Mouse (Mus musculus) monocyte, adult 5-6 weeks (primary cell): ENCODE measurements at regions not wholly inside any gene's neighbourhood (a gene's known extent, or its start where the extent isn't known, plus 50 kb on each side); places are given as distances from the start of the nearest gene placed in this dataset.

Source experiments
- ATAC-seq: fragments of 153-309, 156-312 bp; replicated peaks from 2 replicates; pipeline ENCODE4 v1.8.0; 2017; ENCODE audit warnings: mild to moderate bottlenecking; ENCODE audit not compliant: low TSS enrichment, insufficient number of reproducible peaks, severe bottlenecking, poor library complexity, low FRiP score

DNA sequence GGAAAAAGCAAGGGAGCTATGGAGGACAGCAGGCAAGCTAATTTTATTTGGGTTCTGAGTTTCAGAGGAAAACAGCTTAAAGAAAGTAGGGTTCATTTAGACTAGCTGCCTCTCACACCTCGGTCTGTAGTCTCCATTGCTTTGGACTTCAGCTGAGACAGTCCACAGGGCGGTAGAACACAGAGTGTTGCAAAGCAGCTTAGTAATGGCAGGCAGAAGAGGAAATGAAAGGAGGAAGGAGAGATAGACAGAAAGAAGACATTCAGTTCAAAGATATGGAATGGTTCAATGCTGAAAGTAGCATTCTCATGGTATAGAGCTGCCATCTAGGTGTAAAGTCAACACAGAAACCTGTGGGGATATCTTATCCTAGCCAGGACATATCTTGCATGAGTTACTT, 396.6 kb upstream of the Atp2b1 start:
- no peak for ATAC-seq

DNA sequence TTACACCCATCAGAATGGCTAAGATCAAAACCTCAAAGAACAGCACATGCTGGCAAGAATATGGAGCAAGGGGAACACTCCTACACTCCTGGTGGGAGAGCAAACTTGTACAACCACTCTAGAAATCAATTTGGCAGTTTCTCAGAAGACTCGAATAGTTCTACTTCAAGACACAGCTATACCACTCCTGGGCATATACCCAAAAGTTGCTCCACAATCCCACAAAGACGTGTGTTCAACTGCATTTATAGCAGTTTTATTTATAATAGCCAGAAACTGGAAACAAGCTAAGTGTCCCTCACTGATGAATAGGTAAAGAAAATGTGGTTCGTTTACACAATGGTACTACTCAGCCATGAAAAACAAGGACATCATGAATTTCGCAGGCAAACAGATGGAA, 384.6 kb upstream of the Atp2b1 start:
- ATAC-seq: no peak

DNA sequence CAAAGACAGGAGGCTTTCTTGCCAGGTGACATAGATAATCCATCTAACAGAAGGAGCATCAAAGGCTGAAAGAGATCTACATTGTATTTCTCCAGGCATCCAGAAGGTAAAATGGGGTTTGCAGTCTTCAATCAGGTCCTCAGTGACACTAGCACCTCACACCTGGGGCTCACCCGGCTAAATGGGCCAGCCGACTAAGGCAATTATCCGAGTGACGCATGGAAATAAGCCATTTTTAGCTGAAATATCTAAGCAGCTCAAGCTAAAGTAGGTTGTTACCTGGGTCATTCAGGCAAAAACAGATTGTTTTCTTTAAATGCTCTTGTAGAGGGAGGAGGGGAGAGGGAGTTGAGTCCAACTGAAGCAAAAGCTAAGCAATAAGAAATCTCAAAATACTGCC, 382.8 kb upstream of the Atp2b1 start:
- no peak for ATAC-seq

DNA sequence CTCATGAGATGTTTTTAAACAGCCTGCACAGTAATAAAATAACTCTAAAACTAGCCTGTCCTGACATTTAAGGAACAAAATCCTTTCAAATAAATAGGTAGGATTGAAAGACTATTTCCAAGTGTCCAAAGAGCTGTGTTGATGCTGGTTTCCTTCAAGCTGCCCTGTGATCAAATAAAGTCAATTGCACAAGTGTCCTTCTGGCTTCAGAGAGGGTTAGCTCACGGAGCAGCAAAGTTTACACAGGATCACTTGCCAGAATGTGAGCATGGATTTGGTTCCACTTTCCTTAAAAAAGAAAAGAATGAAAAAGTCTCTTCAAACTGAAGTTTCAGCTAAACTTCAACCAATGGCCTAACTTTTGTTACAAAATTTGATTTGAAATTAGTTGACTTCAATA, 375.5 kb upstream of the Atp2b1 start:
- no peak for ATAC-seq

DNA sequence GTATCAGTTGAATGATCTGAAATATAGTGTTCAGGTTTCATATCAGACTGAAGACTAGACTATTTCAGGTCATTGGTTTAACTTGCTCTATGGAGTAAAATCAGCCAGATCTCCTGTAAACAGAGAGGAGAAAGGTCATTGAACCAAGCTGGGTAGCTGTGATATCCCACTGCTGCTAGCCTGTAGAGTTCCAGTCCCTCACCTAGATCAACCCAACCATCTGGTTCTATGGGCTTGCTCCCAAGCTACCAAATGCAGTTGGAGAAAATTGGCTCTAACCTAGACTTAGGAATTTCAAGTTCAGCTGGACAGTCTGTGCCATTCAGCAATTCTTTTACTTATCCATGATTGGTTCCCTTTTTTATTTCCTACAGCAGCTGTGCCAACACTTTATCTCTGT, 373.1 kb upstream of the Atp2b1 start:
- no peak for ATAC-seq

DNA sequence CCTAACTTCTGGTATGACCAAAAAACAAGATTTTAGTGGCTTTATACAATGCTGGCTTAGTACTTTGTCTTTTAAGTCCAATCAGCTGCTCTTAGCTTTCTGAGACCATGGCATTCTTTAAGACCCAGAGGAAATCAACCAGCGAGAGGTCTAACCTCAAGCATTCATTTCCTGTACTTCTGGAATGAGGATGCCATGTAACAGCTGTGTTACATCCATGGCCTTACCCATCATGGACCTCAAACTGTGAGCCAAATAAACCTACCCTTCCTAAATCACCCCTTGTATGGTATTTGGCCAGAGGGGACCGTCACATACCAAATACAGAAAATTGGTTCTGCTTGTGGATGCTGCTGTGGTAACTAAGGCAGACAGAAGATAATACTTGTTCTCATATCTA, 372.1 kb upstream of the Atp2b1 start:
- ATAC-seq: no peak

DNA sequence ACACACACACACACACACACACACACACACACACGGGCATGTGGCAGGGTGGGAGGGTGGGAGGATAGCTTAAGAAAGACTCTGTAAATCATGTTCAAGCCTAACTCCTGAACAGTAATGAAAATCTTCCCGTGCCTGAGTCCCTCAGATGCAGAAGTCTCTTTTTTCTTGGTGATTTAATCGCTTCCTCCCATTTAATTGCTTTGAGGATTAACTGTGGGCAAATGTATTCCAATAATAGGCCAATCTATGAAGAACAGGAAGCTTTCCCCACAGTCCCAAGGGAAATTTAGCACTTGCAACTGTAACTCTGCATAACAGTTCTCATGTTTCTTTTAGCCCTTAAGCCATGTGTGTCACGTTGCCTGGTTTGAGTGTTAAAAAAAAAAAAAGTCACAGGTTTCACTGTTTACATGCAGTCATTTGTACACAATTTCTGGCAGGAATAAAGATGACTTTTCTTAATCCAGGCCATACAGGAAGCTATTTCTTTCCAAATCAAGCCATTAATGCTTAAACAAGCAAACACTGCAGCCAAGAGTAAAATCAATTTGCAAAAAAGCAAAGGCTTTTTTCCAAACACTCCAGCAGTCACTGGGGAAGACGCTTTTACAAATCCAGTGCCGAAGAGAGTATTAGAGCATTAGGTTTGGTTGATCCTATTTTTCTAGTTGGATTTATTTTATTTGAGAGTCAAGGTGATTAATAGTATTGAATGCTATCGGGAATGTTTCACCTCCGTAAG, 370.8 kb upstream of the Atp2b1 start:
- ATAC-seq: no peak

DNA sequence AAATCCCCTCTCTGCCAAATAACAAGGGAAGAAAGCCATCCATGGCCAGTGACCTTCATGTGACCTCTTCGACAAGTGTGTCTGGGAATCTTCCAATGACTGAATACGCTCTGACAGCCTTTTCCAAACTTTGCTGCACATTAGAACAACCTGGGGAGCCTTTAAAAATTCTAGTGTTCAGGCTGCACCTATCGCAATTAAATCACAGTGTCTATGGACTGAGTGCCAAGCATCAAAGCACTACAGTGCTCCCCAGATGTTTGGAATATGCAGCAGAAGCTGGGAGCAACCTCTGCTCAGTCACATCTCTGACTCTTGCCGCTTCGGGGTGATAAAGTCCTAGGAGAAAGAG, 370.2 kb upstream of the Atp2b1 start:
- ATAC-seq: no peak

DNA sequence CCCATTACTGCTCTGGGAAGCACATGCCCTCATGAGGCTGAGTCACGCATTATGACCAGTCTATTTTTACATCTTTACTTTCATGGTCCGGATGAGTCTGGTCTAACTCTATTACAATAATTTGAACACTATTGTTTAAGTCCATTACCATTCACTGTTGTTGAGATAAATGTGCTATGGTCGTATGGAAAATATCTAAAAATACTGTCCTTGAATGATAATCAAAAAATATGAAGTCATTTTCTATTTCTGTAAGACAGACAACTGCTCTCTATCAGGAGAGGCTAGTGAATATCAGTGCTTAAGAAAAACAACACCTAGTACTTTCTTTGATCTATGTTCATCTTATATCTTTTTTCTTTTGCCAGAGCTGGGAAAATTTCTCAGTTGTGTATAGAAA, 359.6 kb upstream of the Atp2b1 start:
- no peak for ATAC-seq

DNA sequence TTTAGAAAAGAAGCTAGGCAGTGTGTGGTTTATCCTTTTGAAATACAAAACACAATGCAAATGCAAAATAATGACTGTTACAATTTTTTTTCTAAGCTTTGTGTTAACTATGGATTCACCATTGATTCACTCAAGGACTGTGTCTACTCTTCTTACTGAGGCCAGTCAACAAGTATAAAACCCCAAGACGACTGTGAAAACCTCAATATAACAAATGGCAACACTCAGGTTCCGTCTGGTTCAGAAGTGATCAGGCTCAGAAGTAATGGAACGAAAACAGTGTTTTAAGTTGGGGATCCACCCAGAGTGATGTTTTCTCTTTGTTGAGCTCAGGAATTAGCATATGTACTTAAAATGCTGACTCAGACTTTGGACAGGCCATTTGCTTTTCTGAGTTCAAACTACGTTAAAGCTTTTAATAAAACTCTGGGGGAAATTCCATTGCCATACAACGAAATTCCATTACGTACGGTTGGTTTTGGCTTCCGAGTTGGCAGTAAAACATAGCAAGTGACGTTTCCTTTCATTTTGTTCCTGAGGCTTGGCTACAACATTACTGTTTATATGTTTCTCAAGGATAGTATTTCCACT, 356.6 kb upstream of the Atp2b1 start:
- ATAC-seq: no peak

DNA sequence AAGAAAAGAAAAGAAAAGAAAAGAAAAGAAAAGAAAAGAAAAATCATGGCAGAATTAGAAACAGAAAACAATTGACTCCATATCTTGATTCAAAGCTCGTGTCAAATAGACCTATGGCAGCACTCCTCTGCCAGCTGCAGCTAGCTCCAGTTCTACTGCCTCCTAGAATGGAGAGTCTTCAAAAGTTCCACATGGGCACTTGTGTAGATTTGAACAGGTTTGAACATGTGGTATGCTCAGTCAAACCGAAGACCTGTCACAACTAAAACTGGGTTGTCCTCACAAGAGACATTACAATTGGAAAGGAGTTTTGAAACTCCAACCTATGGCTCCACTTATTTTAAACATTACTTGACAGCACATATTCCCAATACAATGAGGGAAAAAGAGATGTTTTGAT, 355.6 kb upstream of the Atp2b1 start:
- no peak for ATAC-seq

DNA sequence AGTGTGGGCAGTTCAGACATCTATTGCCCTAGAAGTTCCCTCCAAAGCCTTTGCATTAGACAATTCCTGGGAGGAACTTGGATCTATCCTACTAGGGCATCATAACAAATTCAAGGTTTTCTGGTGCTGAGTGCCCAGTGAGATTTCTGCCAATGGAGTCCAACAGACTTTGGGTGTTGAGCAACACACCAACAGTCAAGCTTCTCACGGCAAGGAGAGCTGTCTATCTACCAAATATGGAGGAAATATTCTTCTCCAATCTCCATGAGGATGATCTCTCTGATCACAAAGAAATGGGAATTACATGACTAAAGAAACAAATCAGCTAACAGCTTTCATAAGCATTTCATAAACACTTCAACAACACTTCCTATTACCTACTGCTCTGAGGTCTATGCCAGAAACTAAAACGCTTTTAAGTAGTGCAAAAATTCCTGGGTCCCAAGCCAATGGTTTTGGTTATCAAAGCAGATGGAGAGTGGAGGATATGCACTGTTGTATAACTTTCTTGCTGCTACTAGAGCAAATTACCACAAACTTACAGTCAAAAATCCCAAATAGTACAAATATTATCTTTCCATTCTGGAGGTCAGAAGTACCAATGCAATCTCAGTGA, 351.8 kb upstream of the Atp2b1 start:
- ATAC-seq: no peak

DNA sequence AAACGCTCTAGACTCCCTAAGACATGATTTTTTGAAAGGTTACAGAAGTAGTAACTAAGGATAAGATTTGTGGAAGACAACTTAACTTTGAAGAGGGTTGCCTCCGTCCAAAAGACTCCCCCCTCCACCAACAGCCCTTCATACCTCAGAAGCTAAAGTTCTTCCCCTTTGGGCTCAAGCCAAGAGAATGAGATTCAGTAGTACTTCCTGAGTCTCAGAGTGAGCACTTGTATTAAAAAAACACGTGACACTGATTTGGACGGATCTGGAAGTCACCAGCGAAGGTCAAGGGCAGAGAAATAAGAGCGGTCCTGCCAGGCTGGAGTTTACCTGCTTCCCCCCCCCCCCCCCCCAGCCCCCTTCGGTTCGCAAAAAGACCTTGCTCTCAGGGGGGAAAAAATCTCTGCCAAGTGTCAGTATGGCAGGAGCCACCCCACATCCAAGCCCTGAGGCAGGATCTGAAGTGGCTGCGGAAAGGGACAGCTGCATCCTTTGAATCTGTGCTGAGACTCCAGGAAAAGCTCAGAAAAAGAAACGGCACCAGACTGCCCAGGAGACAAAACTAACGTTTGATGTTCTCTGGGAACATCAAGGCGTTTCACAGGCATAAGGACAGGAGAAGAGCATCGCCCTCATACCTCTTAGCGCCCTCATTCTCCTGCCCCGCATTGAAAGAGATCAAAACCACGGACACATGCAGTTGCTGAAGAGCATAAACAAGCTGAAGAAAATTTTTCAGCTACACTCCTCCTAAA, 341.2 kb upstream of the Atp2b1 start:
- no peak for ATAC-seq

DNA sequence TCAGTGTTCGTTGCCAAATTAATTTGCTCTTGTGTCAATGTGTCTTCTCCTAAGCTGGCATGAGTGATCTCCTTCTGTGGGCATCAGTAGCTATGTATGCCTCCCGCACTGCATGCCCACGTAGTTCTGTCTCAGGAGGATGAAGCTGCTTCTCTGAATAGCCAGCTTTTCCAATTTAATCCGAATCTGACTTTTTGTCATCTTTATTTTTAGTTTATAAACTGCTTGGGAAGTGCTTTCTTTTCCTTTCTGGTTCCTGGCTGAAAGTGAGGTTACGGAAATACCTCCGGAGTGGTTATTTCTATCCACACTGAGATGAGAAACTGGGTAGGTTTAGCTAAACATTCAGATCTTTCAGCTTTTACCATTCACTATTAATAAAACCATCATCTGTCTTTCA, 337.2 kb upstream of the Atp2b1 start:
- no peak for ATAC-seq

DNA sequence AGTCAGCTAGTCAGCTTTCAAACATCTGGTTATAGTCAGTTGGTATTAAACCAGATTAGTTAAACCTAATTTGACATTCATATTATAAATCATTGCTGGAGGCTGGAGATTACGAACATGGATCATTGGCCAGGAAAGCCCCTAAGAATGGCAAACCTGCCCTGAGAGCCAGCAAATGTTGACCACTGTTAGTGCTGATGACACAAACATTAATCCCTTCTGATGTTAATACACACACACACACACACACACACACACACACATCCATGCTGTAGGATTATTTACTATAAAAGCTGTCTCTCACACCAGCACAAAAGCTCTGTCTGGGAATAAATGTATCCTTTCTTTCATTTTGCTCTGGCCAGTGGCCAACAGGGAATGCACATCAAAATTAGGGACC, 329.4 kb upstream of the Atp2b1 start:
- no peak for ATAC-seq

DNA sequence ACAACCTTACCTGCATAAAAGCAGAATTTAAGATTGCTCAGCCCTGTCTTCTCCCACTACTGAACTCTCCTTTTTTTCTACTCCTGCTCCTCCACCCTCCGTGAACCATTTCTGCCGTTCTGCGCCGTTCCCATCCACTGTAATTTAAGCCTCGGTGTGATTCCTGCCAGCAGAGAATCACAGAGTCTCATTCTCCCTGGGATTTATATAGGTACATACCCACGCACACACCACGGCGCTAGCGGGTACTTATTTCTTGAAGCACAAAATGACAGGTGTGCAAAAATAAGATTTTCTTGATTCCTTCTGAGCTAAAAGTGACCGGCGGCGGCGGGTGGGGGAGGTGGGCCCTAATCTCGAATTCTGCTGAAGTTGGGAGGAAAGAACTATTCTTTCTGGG, 324.5 kb upstream of the Atp2b1 start:
- ATAC-seq: no peak

DNA sequence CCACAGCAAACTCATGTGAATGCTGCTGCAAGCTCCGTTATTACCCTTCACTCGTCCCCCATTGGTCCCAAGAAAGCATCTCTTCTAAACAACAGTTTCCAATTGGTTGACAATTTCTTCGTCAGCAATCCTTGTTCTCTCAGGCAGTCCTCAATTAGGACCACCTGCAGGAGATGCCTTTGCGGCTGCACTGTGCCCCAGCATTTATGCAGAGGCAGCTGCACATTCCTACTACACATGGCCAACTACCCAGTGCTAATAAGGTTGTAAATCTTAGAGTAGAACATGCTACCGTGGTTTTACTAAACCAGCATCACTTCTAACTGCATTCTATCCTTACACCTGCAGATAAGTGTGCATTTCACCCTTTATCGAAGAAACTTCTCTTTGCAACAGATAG, 322.1 kb upstream of the Atp2b1 start:
- no peak for ATAC-seq

DNA sequence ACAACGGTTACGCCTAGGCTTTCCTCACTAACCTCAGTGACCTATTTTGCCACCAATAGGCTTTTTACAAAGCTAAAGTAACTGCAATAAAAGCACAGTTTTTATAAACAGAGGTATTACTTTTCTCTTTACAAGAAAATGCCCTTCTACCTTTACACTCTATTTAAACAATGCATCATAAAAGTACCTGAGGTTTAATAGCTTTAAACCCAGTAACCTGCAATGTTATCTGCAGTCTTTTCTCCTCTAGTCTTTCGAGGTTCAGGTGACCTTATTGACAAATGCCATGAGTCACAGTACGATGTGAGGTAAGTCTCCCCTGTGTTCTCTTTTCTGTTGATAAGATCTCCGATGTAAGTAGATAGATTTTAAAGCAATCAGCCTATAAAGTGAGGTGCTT, 320.3 kb upstream of the Atp2b1 start:
- no peak for ATAC-seq

DNA sequence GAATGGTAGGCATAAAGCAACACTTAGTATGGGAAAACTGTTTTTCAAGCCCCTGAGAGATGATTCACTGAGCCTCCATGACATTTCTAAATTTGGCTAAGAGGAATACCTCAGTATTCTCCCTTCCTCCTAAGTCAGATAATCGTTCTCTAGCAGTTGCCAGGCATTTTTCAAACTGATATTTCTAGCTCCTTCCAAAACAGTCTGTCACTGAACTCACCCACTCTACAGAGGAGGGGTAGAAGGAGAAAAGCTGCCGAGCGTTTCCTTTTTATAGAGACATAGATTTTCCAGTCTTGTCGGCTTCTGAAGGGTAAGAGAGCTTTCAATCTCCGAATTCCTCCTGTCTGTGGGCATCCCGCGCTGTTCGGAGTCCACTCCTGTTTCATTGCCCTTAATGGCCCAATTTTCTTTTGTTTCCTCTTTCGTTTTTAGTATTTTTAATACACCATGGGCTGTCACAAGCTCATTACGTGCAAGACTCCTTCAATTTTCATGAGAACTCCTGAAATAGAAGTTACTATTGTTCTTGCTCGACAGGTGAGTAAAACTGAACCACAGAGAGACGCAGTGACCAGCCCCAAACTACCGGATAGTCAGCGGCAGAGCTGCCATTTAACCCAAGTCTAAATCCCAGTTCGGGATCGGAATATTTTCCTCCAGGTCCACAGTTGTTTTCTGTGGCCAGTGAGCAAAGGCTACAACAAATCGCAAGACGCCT, 305.8 kb upstream of the Atp2b1 start:
- no peak for ATAC-seq
